Mouse (Mus musculus) T-helper 2 cell (primary cell): ENCODE data around the gene Parp2.

ENCODE experiments used
- in situ Hi-C: fragments of 300-600 bp; cut with MboI, MseI; formaldehyde crosslinking; loops from one replicate; pipeline ENCODE4 v1.15.1; 2025; ENCODE audit warnings: high pct_unique_total_duplicates

Gene Parp2

DNA sequence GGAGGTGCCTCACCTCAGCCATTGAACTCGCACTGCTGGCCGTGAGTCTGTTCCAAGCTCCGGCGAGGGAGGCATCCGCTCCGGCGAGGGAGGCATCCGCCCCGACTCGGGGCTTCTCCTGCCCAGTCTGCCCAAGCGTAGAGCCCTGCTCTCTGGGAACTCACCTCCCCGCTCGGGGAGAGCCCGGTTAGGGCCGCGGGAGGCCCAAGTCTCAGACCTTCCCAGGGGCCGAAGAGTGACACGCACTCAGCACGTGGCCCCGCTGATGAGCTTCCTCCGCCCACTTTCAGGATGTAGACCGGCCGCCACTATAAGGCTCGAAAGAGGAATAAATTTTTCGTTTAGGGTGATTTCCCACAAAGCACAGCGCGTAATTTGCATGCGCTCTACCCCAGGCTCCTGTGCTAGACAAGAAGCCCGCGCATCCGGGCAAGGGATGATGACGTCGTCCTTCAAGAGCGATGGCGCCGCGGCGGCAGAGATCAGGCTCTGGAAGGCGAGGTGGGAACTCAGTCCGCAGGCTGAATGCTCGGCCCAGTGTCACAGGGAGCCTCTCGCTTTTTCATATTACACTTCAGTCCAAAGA lies at the start of gene Parp2, which contains the start of gene Ccnb1ip1:
Parp2 (plus strand) TSS at position 355 of the 586 bp plus-strand sequence.
Ccnb1ip1 (minus strand) TSS at position 246 of the 586 bp plus-strand sequence.
- in situ Hi-C loops = loop anchor here (10.0 kb wide), 1 partner anchor 257 kb away; no protein-coding TSS in a partner anchor

DNA sequence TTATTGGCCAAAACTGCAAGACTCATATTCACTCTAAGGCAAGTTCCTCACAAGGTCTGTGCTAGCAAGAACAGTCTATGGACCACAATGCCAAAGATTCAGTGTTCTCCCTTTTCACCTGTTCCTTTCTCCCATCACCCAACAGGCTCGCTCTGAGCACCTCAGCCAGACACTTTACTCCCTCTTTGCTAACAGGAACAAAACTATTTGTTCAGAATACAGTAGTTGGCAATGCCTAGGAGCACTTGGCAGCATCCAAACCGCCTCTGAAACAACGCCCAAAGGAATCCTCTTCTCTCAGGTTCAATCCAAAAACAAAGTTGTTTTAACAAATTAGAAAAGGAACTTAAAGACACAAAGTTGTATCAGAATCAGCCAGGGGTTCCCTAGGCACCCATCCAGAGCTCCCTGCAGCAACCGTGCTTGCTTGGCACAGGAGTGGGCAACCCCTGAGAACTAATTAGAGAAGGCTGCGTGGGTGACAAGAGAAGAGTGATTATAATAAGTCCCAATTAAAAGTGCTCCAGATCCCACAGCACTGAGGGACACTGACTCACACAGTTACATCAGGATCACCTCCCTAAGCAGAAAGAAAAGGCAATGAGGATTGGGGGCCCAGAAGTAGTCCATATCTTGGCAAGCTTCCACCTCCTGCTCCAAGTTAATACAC lies 49.1 kb upstream of the Parp2 start:
- in situ Hi-C loops = loop anchor here (25.0 kb wide), 1 partner anchor 896 kb away; no protein-coding TSS in a partner anchor

DNA sequence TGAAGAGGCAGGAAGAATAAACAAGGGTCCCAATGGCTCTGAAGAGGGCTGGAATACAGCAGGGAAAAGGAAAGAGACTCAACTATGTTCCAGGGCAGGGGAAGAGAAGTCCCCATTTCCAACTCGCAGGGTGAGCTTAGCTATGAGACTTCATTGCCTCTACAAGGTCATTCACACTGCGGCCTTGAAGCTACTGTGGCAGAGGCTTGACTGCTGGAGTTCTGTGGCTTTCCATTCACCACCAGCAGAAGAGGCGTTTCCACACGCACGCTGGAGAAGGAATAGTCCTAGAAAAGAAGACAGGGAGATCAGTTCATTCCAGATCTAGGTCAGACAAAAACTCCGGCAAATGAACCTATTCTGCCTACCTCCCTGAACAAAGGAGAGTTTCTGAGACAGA lies 41.9 kb upstream of the Parp2 start:
- in situ Hi-C loops = loop anchor here (25.0 kb wide), 1 partner anchor 903 kb away; no protein-coding TSS in a partner anchor

DNA sequence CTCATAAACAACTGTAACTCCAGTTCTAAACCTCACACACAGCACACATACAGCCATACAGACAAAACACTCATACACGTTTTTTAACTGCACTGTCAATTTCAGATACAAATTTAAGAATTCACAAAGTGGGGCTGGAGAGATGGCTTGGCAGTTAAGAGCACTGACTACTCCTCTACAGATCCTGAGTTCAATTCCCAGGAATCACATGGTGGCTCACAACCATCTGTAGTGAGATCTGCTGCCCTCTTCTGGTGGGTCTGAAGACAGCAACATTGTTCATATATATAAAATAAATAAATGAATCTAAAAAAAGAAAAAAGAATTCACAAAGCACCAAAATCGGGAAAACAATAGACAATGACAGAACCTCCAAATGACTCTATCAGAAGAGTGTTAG lies 36.3 kb upstream of the Parp2 start:
- in situ Hi-C loops = loop anchor here (25.0 kb wide), 1 partner anchor 909 kb away; no protein-coding TSS in a partner anchor

DNA sequence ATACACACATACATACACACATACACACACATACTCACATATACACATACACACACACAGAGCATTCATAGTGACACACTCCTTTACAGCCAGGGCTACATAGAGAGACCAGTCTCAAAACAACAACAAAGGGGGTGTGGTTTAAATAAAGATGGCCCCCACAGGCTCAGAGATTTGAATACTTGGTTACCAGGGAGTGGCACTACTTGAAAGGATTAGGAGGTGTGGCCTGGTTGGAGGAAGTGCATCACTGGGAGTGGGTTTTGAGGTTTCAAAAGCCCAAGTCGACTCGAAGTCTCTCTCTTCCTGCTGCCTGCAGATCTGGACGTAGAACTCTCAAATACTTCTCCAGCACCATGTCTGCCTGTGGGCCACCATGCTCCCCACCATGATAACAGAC lies 25.5 kb upstream of the Parp2 start:
- in situ Hi-C loops = no loop called here

DNA sequence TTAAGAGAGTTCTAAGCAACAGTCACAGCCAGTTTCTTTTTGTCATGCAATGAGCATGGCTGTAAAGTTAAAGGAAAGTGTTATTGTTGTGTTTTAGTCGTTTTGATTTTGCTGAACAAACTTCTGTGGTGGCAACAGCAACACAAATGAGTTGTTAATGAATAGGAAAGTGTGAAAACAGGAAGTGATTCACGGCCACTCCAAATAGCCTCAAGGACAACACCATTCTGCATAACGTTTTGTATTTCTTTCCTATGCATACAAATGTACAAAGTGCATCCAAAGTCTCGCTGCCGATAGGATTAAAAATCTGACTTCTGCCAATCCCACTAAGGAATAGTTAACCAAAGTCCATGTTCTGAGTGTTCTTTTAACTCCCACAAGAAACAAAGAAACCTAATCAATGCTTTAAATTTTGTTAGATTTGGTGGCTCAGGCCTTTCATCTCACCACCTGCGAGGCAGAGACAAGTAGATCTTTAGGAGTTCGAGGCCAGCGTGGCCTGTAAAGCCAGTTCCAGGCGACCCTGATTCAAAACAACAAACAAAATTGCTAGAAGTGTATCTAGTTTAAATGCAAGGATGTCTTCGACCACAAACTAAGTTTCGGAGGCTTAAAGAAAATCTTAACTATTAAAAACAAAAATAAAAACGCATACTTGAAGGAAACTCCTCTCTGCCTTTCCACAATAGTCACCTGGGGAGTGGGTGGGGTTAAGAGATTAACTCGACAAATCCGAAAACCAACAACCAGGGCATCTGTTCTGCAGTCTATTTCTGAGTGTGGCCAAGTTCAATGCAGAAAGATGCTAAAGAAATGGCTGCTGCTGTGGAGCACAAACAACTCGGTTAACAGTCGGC lies 23.0 kb upstream of the Parp2 start:
- in situ Hi-C loops = no loop called here

DNA sequence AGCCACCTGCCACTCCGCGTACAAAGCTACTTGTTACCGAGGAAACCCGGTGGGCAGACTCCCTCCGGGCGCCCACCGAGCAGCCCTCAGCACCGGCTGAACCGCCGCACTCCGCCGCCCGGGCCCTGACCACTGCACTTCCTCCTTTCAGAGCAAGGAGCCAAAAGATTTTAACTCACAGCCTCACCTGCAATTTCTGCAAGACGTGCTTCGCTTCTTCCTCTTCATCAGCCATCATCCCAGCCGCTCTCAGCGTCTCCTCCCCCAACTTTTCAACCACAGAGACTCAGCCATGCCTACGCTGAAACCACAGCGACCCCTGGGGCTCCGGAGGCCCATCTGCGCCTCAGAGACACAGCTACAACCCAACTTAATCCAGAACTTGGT lies 22.4 kb upstream of the Parp2 start, which contains the start of gene Ttc5:
Ttc5 (minus strand) TSS at position 269 of the 387 bp plus-strand sequence.
- in situ Hi-C loops = no loop called here

DNA sequence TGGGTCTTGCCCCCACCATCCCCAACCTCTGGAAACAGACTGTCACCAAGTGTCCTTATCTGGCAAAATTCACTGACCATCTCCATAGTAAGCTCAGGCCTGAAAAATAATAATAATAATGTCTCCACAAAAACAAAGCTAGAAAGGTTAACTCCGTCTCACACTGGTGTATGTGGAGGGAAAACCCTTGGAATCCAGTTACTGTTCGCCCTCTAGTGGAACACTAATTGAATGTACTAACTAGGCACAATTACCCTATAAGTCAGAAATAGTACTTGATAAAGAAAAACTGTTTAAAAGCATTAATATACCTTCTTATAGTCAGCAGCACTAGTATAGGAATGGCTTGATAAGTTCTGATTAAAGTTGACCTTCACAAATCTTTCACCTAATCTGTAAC lies 19.5 kb upstream of the Parp2 start:
- in situ Hi-C loops = no loop called here

DNA sequence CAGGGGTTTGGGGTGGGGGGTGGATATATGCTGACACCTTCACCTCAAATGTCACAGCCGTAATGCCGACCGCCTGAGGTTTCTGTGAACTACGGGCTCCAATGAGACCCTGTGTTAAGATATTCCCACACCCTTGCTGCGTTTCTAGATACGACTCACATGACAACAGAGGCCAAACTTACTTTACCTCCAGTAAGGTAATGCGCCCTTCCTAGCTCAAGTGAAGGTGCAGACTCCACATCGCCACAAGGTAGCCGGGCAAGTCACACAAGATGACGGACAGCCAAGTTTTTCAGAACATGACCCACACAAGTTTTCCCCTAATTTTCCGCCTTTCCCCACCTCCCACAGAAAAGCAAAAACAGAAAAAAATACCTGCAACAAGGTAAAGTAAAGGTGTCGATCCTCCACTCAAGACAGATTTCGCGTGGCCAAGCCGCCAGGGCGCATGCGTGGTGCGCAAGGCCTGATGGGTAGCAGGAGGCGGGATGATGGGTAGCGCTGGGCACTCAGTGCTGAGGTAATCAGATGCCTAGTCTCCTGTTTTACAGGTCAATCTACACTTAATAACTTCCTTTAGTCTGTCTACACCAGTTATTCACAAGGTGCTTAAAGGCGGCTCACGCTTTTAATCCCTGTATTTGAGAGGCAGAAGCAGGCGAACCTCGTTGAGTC lies 12.2 kb upstream of the Parp2 start:
- in situ Hi-C loops = no loop called here

DNA sequence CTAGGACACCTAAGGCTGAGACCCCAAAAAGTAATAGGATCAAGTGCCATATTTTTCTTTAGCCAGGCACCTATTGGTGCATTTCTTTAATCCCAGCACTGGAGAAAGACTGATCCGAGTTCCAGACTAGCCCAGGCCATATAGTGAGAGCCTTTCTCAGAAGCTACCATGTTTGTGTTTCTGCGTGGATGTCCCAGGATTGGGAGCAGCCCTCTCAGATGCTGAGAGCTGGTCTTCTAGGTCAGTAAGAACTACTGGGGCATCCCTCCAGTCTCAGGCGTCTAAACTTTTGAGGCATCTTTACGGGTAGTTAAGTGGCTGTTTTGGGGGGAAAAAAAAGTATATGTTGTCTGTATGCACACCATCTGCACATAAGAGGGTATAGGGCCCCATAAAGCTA lies 11.7 kb upstream of the Parp2 start:
- in situ Hi-C loops = no loop called here

DNA sequence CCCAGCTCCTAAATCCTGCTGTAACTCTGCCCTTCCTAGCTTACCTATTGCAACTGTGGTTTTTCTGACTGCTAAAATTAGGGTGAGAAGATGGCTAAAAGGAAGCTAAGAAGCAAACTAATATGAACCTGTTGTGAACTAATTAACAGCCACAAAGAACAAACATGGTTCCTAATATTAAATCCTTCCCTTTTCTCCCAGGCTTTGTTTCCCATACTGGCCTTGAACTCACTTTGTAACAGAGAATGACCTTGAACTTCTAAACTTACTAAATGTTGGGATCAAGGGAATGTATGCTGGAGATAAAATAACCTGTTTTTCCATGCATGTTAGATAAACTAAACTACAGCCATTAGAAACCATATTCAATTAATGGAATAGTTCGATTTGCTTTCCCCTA lies 11.2 kb upstream of the Parp2 start:
- in situ Hi-C loops = no loop called here

DNA sequence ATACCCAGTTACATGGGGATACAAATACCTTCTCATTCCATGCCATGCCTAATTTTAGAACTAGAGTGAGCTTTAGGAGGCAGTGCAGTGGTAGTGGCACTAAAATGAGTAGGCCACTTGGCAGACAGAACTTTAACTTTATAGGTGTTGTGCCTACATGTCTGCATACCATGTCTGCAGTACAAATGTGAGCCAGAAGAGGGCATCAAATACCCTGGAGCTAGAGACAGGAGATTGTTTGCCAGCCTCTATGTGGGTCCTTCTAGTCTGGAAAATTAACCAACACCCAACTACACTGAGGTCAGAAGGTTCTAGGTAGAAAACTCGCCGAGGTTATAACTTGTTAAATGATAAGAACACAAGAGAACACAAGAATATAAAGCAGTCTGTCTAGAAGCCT lies 9.1 kb upstream of the Parp2 start:
- in situ Hi-C loops = no loop called here

DNA sequence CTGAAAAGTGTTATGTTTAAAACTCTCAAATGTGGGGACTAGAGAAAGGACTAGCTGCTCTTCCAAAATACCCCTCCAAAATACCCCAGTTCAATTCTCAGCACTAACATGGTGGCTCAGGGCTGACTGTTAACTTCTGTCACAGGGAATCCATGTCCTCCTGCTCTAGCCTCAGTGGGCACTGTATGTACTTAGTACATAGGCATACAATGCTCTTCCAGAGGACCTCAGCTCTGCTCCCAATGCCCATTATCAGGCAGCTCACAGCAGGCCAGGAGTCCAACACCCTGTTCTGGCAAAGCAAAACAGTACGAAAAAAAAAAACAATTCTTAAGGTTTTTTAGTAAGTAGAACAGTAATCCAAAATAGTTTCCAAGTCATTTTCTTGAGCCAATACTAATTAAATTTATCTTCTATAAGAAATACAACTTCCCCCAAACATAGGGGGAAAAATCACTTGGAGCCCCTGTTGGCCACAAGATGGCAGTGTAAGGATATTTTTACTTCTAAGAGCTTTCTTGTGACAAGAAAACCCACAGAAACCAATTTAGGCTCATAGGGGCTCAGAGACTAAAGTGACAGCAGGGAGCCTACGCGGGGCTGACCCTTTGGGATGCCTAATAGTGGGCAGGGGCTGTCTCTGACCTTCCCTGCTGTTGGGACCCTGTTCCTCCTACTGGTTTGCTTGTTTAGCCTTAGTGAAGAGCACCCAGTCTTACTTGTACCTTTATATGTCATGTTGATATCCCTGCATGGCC lies 8.0 kb upstream of the Parp2 start:
- in situ Hi-C loops = loop anchor here (10.0 kb wide), 1 partner anchor 265 kb away; no protein-coding TSS in a partner anchor

DNA sequence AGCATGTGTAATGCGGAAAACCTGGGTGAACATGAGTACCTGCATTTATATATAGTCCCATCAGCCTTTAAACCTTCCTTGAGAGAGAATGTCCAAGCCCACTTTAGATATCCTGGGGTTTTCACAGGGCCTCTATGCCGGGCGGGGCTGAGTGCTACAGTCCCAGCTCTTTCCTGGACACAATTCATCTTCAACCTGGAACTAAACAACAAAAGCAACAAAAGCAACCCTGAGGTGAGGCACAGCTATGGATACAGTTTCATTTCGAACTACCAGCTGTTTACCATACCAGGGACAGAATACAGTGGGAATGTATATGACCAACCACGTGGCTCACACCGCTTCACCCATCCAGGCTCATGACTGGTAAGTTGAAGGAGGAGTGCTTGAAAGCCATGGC lies 5.2 kb upstream of the Parp2 start:
- in situ Hi-C loops = loop anchor here (10.0 kb wide), 1 partner anchor 262 kb away; no protein-coding TSS in a partner anchor

DNA sequence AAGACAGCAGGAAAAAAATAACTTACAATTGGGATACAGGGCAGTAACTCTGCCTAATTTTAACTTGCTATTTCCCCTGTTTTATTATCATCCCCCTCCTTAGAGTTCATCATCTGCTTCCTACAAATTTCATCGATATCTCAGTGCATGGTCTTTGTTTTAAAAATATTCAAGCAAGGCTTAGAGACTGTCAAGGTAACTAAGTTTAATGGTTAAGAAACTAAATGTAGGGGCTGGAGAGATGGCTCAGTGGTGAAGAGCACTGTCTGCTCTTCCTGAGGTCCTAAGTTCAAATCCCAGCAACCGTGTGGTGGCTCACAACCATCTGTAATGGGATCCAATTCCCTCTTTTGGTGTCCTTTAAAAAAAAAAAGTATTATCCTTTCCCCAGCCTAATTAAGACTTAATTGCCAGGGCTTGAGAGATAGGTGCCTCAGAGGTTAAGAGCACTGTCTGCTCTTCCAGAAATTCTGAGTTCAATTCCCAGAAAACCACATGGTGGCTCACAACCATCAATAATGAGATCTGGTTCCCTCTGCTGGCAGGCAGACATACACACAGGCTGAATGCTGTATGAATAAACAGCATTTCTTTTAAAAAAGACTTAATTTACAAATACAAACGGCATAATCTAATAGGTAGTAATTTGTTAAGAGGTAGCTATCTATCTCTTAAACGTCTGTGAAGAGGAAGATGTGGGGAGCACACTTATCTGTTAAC lies 4.6 kb upstream of the Parp2 start:
- in situ Hi-C loops = loop anchor here (10.0 kb wide), 1 partner anchor 262 kb away; no protein-coding TSS in a partner anchor

DNA sequence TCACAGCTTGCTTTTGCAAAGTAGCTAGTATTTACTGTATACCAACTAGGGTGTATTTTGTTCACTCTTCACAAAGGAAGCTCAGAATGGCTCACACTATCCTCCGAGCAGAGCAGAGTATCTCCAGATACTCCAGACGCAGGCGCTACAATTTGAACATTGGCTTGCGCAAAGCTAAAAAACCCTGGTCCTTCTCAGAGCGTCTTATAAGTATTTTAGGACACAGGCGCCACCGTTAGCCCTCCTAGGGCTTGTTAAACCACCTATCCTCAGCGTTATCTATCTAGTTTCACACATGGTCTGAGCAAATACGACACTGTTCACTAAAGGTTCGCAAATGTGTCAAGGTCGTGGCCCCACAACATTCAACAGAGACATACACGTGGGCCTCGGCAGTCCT lies 3.0 kb upstream of the Parp2 start:
- in situ Hi-C loops = loop anchor here (10.0 kb wide), 1 partner anchor 260 kb away; no protein-coding TSS in a partner anchor

DNA sequence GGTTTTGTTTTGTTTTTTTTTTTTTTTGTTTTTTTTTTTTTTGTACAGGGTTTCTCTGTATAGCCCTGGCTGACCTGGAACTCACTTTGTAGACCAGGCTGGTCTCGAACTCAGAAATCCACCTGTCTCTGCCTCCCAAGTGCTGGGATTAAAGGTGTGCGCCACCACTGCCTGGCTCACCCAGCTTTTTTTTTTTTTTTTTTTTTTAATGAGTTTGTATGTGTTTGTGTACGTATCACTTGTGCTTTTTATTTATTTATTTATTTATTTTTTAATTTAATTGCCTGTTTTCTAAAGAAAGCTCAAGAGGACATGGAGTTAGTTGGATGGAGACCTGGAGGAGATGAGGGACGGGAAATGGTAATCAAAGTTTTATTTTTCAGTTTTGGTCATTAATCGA lies 1.2 kb upstream of the Parp2 start:
- in situ Hi-C loops = loop anchor here (10.0 kb wide), 1 partner anchor 258 kb away; no protein-coding TSS in a partner anchor

DNA sequence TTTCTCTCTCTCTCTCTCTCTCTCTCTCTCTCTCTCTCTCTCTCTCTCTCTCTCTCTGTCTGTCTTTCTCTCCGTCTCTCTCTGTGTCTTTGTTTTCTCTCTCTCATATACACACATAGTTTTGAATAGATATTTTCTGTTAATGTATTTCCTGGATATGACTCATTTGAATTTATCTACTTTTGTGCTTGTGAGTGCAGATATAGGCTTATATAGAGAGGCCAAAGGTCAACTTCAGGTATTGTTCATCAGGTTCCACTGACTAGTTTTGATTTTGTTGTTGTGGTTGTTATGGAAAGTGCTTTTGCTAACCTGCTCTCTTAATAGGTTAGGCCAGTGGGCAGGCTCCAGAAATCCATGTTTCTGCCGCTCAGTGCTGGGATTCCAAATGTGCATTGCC lies 5.4 kb downstream of the Parp2 start:
- in situ Hi-C loops = loop anchor here (10.0 kb wide), 2 partner anchors 52 to 112 kb away; partner anchors contain the start of genes Apex1 and Osgep

DNA sequence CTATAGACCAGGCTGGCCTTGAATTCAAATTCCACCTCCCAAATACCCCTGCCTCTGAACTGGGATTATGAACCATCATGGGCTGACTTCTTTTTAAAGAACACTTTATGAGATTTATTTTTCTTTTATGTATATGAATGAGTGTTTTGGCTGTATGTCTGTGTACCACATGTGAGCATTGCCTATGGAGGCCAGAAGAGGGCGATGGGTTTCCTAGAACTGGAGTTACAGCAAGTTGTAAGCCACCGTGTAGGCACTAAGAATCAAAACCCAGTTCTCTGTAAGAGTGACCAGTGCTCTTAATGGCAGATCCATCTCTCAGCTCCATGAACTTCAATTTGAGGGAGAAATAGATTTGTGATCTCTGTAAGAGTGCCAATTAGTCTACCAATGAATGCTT lies 15.6 kb downstream of the Parp2 start:
- in situ Hi-C loops = no loop called here

DNA sequence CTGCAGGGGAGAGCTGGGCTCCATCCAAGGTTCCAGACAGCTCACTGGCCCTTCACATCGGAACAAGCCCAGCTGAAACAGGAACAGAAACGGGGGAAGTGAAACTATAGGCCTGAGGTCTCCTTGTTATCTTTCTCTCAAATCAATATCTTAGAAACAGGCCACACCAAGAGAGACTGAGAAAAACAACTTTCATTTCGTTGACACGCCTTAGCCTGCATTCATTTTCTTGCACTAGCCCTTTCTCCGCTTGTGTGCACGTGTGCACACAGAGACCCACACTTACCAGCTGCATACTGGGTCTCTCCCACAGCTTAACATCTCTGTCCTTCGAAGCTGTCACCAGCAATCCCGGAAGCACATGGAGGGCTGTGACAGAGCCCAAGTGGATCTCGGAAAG lies 16.6 kb downstream of the Parp2 start:
- in situ Hi-C loops = no loop called here
